Mouse (Mus musculus): ENCODE measurements around the gene Ccdc36.

Gene Ccdc36

GRCm38 (mm10) chr9:108428384-108428783 is at the start of gene Ccdc36:
TSS of gene Ccdc36 (minus strand) at chr9:108428484.
- DNase-seq (ENCODE audit: low read depth), result no peak

- DNase-seq (ENCODE audit: low read depth), result no peak
Observed at GRCm38 (mm10) chr9:108474528-108474927, 46.2 kb upstream of the Ccdc36 start.

- DNase-seq (ENCODE audit: low read depth), result no peak
Observed at GRCm38 (mm10) chr9:108469845-108470244, 41.6 kb upstream of the Ccdc36 start.

- no peak for DNase-seq (ENCODE audit: low read depth)
Observed at GRCm38 (mm10) chr9:108469430-108469829, 41.1 kb upstream of the Ccdc36 start.

GRCm38 (mm10) chr9:108466219-108466618 is 37.9 kb upstream of the Ccdc36 start:
- DNase-seq (ENCODE audit: low read depth), result no peak

- DNase-seq (ENCODE audit: low read depth), result no peak
Observed at GRCm38 (mm10) chr9:108463713-108464112, 35.4 kb upstream of the Ccdc36 start.

- no peak for DNase-seq (ENCODE audit: low read depth)
Observed at GRCm38 (mm10) chr9:108462192-108462591, 33.9 kb upstream of the Ccdc36 start.

- DNase-seq (ENCODE audit: low read depth), result no peak
Observed at GRCm38 (mm10) chr9:108461675-108462074, 33.4 kb upstream of the Ccdc36 start.

- no peak for DNase-seq (ENCODE audit: low read depth)
Observed at GRCm38 (mm10) chr9:108461181-108461631, 32.9 kb upstream of the Ccdc36 start, which contains the start of gene Klhdc8b. TSS of gene Klhdc8b (minus strand) at chr9:108461581.

GRCm38 (mm10) chr9:108460319-108461178 is 32.3 kb upstream of the Ccdc36 start, which contains the start of gene Ccdc71:
TSS of gene Ccdc71 (plus strand) at chr9:108460527.
- no peak for DNase-seq (ENCODE audit: low read depth)

- DNase-seq (ENCODE audit: low read depth), result no peak
Observed at GRCm38 (mm10) chr9:108459939-108460318, 31.6 kb upstream of the Ccdc36 start.

- no peak for DNase-seq (ENCODE audit: low read depth)
Observed at GRCm38 (mm10) chr9:108456953-108457352, 28.7 kb upstream of the Ccdc36 start.

- no peak for DNase-seq (ENCODE audit: low read depth)
Observed at GRCm38 (mm10) chr9:108455747-108456571, 27.7 kb upstream of the Ccdc36 start.

GRCm38 (mm10) chr9:108454429-108454828 is 26.1 kb upstream of the Ccdc36 start:
- no peak for DNase-seq (ENCODE audit: low read depth)

GRCm38 (mm10) chr9:108453458-108453857 is 25.2 kb upstream of the Ccdc36 start:
- no peak for DNase-seq (ENCODE audit: low read depth)

- DNase-seq (ENCODE audit: low read depth), result no peak
Observed at GRCm38 (mm10) chr9:108452911-108453310, 24.6 kb upstream of the Ccdc36 start.

- no peak for DNase-seq (ENCODE audit: low read depth)
Observed at GRCm38 (mm10) chr9:108452291-108452906, 24.1 kb upstream of the Ccdc36 start.

GRCm38 (mm10) chr9:108451519-108452160 is 23.4 kb upstream of the Ccdc36 start:
- DNase-seq (ENCODE audit: low read depth), result no peak

- no peak for DNase-seq (ENCODE audit: low read depth)
Observed at GRCm38 (mm10) chr9:108451170-108451493, 22.8 kb upstream of the Ccdc36 start.

GRCm38 (mm10) chr9:108450292-108451169 is 22.2 kb upstream of the Ccdc36 start:
- DNase-seq (ENCODE audit: low read depth), result no peak

GRCm38 (mm10) chr9:108449860-108450259 is 21.6 kb upstream of the Ccdc36 start:
- no peak for DNase-seq (ENCODE audit: low read depth)

All from fibroblast of lung, adult 2 months (primary cell).